Mouse (Mus musculus) kidney, embryonic 15.5 days (tissue): ENCODE measurements around the gene Olfr728. TPM values are rescaled to one million over a fixed set of nuclear protein-coding genes. Genes with fewer than 3 reads are reported as not detected.

Source experiments
- ATAC-seq: fragments of 200-750 bp; cut with Nextera tagmentation; replicated peaks from 2 replicates; pipeline ENCODE4 v1.8.0; 2017; ENCODE audit warnings: moderate TSS enrichment; ENCODE audit not compliant: low FRiP score
- H3K27ac ChIP-seq: fragments of 300-500 bp; sonication (generic); 2 replicates; pipeline ENCODE4 v1.5.1; 2015; ENCODE audit warnings: mild to moderate bottlenecking, inconsistent platforms
- H3K27me3 ChIP-seq: fragments of 300-500 bp; sonication (generic); 2 replicates; pipeline ENCODE4 v1.6.1; 2015; ENCODE audit warnings: inconsistent platforms
- H3K36me3 ChIP-seq: fragments of 300-500 bp; sonication (generic); 2 replicates; pipeline ENCODE4 v1.6.1; 2015; ENCODE audit warnings: inconsistent platforms
- H3K4me1 ChIP-seq: fragments of 300-500 bp; sonication (generic); 2 replicates; pipeline ENCODE4 v1.6.1; 2015; ENCODE audit warnings: inconsistent platforms
- H3K4me2 ChIP-seq: fragments of 300-500 bp; sonication (generic); 2 replicates; pipeline ENCODE4 v1.6.1; 2015; ENCODE audit warnings: moderate library complexity, mild to moderate bottlenecking, inconsistent platforms
- H3K4me3 ChIP-seq: fragments of 300-500 bp; sonication (generic); replicated peaks from 2 replicates; pipeline ENCODE4 v1.5.1; 2015; ENCODE audit warnings: mild to moderate bottlenecking, inconsistent platforms
- H3K9ac ChIP-seq: fragments of 300-500 bp; sonication (generic); 2 replicates; pipeline ENCODE4 v1.6.1; 2015; ENCODE audit warnings: mild to moderate bottlenecking, inconsistent platforms
- H3K9me3 ChIP-seq: fragments of 300-500 bp; sonication (generic); replicated peaks from 2 replicates; pipeline ENCODE4 v1.6.1; 2016; ENCODE audit warnings: inconsistent platforms
- WGBS: fragments of 180-500 bp; shearing (Covaris S2); methylation state at CpG from one replicate; pipeline ENCODE4 v1.1.7; 2015; ENCODE audit warnings: mixed read lengths; 5-methylcytosine and 5-hydroxymethylcytosine counted together
- polyA plus RNA-seq: library from polyadenylated mRNA; unstranded; fragments of >200 nt; fragmentation: Nextera tagmentation; extraction: Ambion mirVana; gene quantifications from 2 replicates; pipeline ENCODE4 v1.2.1, GENCODE M21; 2015

Gene Olfr728
- polyA plus RNA-seq: not detected in 2 replicates

- WGBS: 88% methylated on average over 5 of the region's 5 CpGs
- no peak within 1 kb of the TSS for H3K27ac ChIP-seq
- no peaks in the 10 kb centered on the region for H3K4me1 ChIP-seq
- H3K27me3 ChIP-seq: no peaks in the 10 kb centered on the region
- H3K36me3 ChIP-seq: no peaks in the 10 kb centered on the region
- no peak within 1 kb of the TSS for H3K9ac ChIP-seq
- H3K4me3 ChIP-seq: no peak within 1 kb of the TSS
- H3K9me3 ChIP-seq: no peaks in the 10 kb centered on the region
- no peak within 1 kb of the TSS for H3K4me2 ChIP-seq
- no peak for ATAC-seq
Measured at GRCm38 (mm10) chr14:50142580-50142979, at the start of gene Olfr728. Olfr728 (minus strand) TSS chr14:50142680.

- H3K9ac ChIP-seq: no peak within 1 kb of the TSS
- 67% methylated on average over 1 of the region's 1 CpGs for WGBS
- no peaks in the 10 kb centered on the region for H3K27me3 ChIP-seq
- H3K4me1 ChIP-seq: no peaks in the 10 kb centered on the region
- H3K9me3 ChIP-seq: no peaks in the 10 kb centered on the region
- H3K36me3 ChIP-seq: no peaks in the 10 kb centered on the region
- no peak within 1 kb of the TSS for H3K4me3 ChIP-seq
- ATAC-seq: no peak
- H3K27ac ChIP-seq: no peak within 1 kb of the TSS
- H3K4me2 ChIP-seq: no peak within 1 kb of the TSS
Measured at GRCm38 (mm10) chr14:50188098-50188497, 45.6 kb upstream of the Olfr728 start, which contains the start of gene Olfr730. Olfr730 (minus strand) TSS chr14:50188198.

GRCm38 (mm10) chr14:50152810-50153209 lies 10.3 kb upstream of the Olfr728 start, which contains the start of gene Olfr729:
Olfr729 (minus strand) TSS chr14:50152910.
- H3K27me3 ChIP-seq: no peaks in the 10 kb centered on the region
- H3K27ac ChIP-seq: no peak within 1 kb of the TSS
- H3K4me3 ChIP-seq: no peak within 1 kb of the TSS
- no peak for ATAC-seq
- no peak within 1 kb of the TSS for H3K4me2 ChIP-seq
- no peaks in the 10 kb centered on the region for H3K36me3 ChIP-seq
- H3K9me3 ChIP-seq: no peaks in the 10 kb centered on the region
- no peaks in the 10 kb centered on the region for H3K4me1 ChIP-seq
- H3K9ac ChIP-seq: no peak within 1 kb of the TSS

- Histone ChIP-seq H3K36me3 (no peaks in the 10 kb centered on the region), H3K4me3 (no peak within 1 kb of the TSS), H3K9me3 (no peaks in the 10 kb centered on the region), H3K4me2 (no peak within 1 kb of the TSS), H3K27ac (no peak within 1 kb of the TSS), H3K9ac (no peak within 1 kb of the TSS), H3K4me1 (no peaks in the 10 kb centered on the region), H3K27me3 (no peaks in the 10 kb centered on the region)
- ATAC-seq: no peak
- WGBS: 93% methylated on average over 1 of the region's 1 CpGs
Measured at GRCm38 (mm10) chr14:50122886-50123285, 19.6 kb downstream of the Olfr728 start, which contains the start of gene Olfr727. Olfr727 (plus strand) TSS chr14:50123186.

- 69% methylated on average over 1 of the region's 1 CpGs for WGBS
- Histone ChIP-seq H3K4me3 (no peak within 1 kb of the TSS), H3K9ac (no peak within 1 kb of the TSS), H3K4me2 (no peak within 1 kb of the TSS), H3K4me1 (no peaks in the 10 kb centered on the region), H3K27ac (no peak within 1 kb of the TSS), H3K36me3 (no peaks in the 10 kb centered on the region), H3K9me3 (no peaks in the 10 kb centered on the region), H3K27me3 (no peaks in the 10 kb centered on the region)
- no peak for ATAC-seq
Measured at GRCm38 (mm10) chr14:50090853-50091252, 51.6 kb downstream of the Olfr728 start, which contains the start of gene Olfr726. Olfr726 (minus strand) TSS chr14:50090953.

Other genes starting within 250 kb of the Olfr728 start
- gene Olfr722, start 240.7 kb downstream of the Olfr728 start, polyA plus RNA-seq: not detected in 2 replicates
- gene Olfr723, start 210.9 kb downstream of the Olfr728 start, polyA plus RNA-seq: not detected in 2 replicates
- not detected in 2 replicates for gene Olfr724, start 179.4 kb downstream of the Olfr728 start, polyA plus RNA-seq
- gene Olfr725, start 102.3 kb downstream of the Olfr728 start, polyA plus RNA-seq: not detected in 2 replicates
- not detected in 2 replicates for gene Olfr726, start 51.7 kb downstream of the Olfr728 start, polyA plus RNA-seq
- not detected in 2 replicates for gene Olfr727, start 19.5 kb downstream of the Olfr728 start, polyA plus RNA-seq
- gene Olfr729, start 10.2 kb upstream of the Olfr728 start, polyA plus RNA-seq: not detected in 2 replicates
- not detected in 2 replicates for gene Olfr730, start 45.5 kb upstream of the Olfr728 start, polyA plus RNA-seq
- gene Olfr731, start 99.2 kb upstream of the Olfr728 start, polyA plus RNA-seq: not detected in 2 replicates
- not detected in 2 replicates for gene Olfr732, start 141.5 kb upstream of the Olfr728 start, polyA plus RNA-seq
- not detected in 2 replicates for gene Olfr733, start 158.8 kb upstream of the Olfr728 start, polyA plus RNA-seq
- gene Olfr734, start 184.1 kb upstream of the Olfr728 start, polyA plus RNA-seq: not detected in 2 replicates
- gene Olfr735, start 206.2 kb upstream of the Olfr728 start, polyA plus RNA-seq: not detected in 2 replicates
- not detected in 2 replicates for gene Tlr11, start 215.2 kb upstream of the Olfr728 start, polyA plus RNA-seq
- gene Olfr736, start 238.5 kb upstream of the Olfr728 start, polyA plus RNA-seq: not detected in 2 replicates